Mouse (Mus musculus): ENCODE data around the gene Zfand4.
"Not testable (repeated sequence)": the region's sequence is repeated elsewhere in the genome, so short reads cannot be mapped to it uniquely, and the experiment has no call there.

Zfand4 gene

GRCm38 (mm10) chr6:116319259-116319658, 55.2 kb downstream of the Zfand4 start:
- no peak for DNase-seq (ENCODE audit: low spot score in 2 of 2)

- DNase-seq (ENCODE audit: low spot score in 2 of 2), result no peak
Measured at GRCm38 (mm10) chr6:116326641-116327040, 62.6 kb downstream of the Zfand4 start.

GRCm38 (mm10) chr6:116331396-116331795, 67.4 kb downstream of the Zfand4 start:
- DNase-seq (ENCODE audit: low spot score in 2 of 2), result no peak

GRCm38 (mm10) chr6:116337466-116337834, 73.4 kb downstream of the Zfand4 start:
- no peak for DNase-seq (ENCODE audit: low spot score in 2 of 2)

- peak; percentile 73 to 81 for DNase-seq (ENCODE audit: low spot score in 2 of 2)
Measured at GRCm38 (mm10) chr6:116337835-116338501, 73.9 kb downstream of the Zfand4 start, which contains the start of gene March8. TSS of gene March8 (plus strand) at chr6:116338024.

- DNase-seq (ENCODE audit: low spot score in 2 of 2), result no peak
Measured at GRCm38 (mm10) chr6:116338520-116338919, 74.5 kb downstream of the Zfand4 start.

GRCm38 (mm10) chr6:116339088-116339487, 75.1 kb downstream of the Zfand4 start:
- DNase-seq (ENCODE audit: low spot score in 2 of 2), result no peak

- no peak for DNase-seq (ENCODE audit: low spot score in 2 of 2)
Measured at GRCm38 (mm10) chr6:116340521-116340920, 76.5 kb downstream of the Zfand4 start.

GRCm38 (mm10) chr6:116347953-116348352, 83.9 kb downstream of the Zfand4 start:
- no peak for DNase-seq (ENCODE audit: low spot score in 2 of 2)

- peak; percentile 65 to 83 for DNase-seq (ENCODE audit: low spot score in 2 of 2)
Measured at GRCm38 (mm10) chr6:116349997-116350396, 86.0 kb downstream of the Zfand4 start.

- DNase-seq (ENCODE audit: low spot score in 2 of 2), result peak; percentile 30 to 65
Measured at GRCm38 (mm10) chr6:116350643-116351042, 86.6 kb downstream of the Zfand4 start.

GRCm38 (mm10) chr6:116351534-116351933, 87.5 kb downstream of the Zfand4 start:
- no peak for DNase-seq (ENCODE audit: low spot score in 2 of 2)

GRCm38 (mm10) chr6:116353428-116353827, 89.4 kb downstream of the Zfand4 start:
- DNase-seq (ENCODE audit: low spot score in 2 of 2), result no peak

GRCm38 (mm10) chr6:116356311-116356947, 92.4 kb downstream of the Zfand4 start:
- DNase-seq (ENCODE audit: low spot score in 2 of 2), result not testable (repeated sequence)

- DNase-seq (ENCODE audit: low spot score in 2 of 2), result no peak
Measured at GRCm38 (mm10) chr6:116356948-116357325, 92.9 kb downstream of the Zfand4 start.

- DNase-seq (ENCODE audit: low spot score in 2 of 2), result no peak
Measured at GRCm38 (mm10) chr6:116358056-116358455, 94.0 kb downstream of the Zfand4 start.

GRCm38 (mm10) chr6:116359256-116359655, 95.2 kb downstream of the Zfand4 start:
- DNase-seq (ENCODE audit: low spot score in 2 of 2), result no peak

GRCm38 (mm10) chr6:116361463-116361862, 97.4 kb downstream of the Zfand4 start:
- no peak for DNase-seq (ENCODE audit: low spot score in 2 of 2)

- DNase-seq (ENCODE audit: low spot score in 2 of 2), result no peak
Measured at GRCm38 (mm10) chr6:116361993-116362392, 98.0 kb downstream of the Zfand4 start.

- DNase-seq (ENCODE audit: low spot score in 2 of 2), result no peak
Measured at GRCm38 (mm10) chr6:116367971-116368370, 103.9 kb downstream of the Zfand4 start.

GRCm38 (mm10) chr6:116369811-116370210, 105.8 kb downstream of the Zfand4 start:
- no peak for DNase-seq (ENCODE audit: low spot score in 2 of 2)

- DNase-seq (ENCODE audit: low spot score in 2 of 2), result peak; percentile 28 to 66
Measured at GRCm38 (mm10) chr6:116370216-116370976, 106.4 kb downstream of the Zfand4 start.

GRCm38 (mm10) chr6:116371500-116371899, 107.5 kb downstream of the Zfand4 start:
- no peak for DNase-seq (ENCODE audit: low spot score in 2 of 2)
